Mouse (Mus musculus) c-Kit-positive CD71-negative TER-119-negative erythroid progenitor cells, embryonic 14.5 days (primary cell): ENCODE measurements around the gene Cfap70.

Source experiments
- DNase-seq: peaks from one replicate; pipeline ENCODE4 v3.0.0-alpha.2; 2013; ENCODE audit warnings: low read depth

The Cfap70 gene

GRCm38 (mm10) chr14:20451765-20452331 lies at the start of gene Cfap70:
TSS of gene Cfap70 (minus strand) at chr14:20452226.
- DNase-seq: peak; percentile 66

DNA sequence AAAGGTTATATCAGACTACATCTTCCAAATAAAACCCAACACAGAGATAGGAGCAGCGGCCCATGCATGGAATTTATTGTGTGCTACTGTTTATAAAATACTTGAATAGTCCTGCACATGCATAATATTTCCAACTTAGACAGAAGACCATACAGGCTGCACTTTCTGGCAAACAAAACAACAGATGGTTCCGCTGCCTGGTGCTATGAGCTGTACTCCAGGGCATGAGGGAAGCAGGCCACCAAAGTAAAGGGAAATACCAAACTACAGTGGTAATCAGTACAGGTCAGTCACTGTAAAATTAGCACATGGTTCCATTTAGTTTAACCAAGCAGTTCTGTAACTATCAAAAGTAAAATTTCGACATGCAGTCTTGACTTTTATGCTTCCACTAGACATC lies 48.0 kb upstream of the Cfap70 start:
- no peak for DNase-seq

- DNase-seq: no peak
Measured at GRCm38 (mm10) chr14:20496603-20497002, 44.6 kb upstream of the Cfap70 start, which contains the start of gene Mss51. TSS of gene Mss51 (minus strand) at chr14:20496901.

DNA sequence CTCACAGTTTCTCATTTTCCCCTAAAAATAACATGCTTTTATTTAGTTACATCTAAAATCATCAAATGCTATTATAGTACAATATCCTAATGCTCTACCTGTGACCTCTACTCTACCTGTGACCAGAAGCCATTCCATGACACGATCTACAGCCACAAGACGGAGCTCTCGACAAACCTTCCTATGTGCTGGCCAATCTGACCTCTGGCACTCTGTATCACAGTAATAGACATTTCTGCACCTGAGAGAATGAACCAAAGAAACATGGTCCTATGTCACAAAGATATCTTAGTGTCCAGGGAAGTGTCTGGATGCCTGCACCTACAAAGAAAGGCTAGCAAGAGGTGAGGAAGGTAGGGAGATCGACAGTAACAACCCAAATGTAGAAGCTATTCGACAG lies 34.0 kb upstream of the Cfap70 start:
- no peak for DNase-seq

GRCm38 (mm10) chr14:20482051-20482751 lies 30.2 kb upstream of the Cfap70 start:
- no peak for DNase-seq

GRCm38 (mm10) chr14:20481211-20481610 lies 29.2 kb upstream of the Cfap70 start:
- DNase-seq: peak; percentile 55

- DNase-seq: no peak
Measured at GRCm38 (mm10) chr14:20480195-20480579, 28.2 kb upstream of the Cfap70 start.

DNA sequence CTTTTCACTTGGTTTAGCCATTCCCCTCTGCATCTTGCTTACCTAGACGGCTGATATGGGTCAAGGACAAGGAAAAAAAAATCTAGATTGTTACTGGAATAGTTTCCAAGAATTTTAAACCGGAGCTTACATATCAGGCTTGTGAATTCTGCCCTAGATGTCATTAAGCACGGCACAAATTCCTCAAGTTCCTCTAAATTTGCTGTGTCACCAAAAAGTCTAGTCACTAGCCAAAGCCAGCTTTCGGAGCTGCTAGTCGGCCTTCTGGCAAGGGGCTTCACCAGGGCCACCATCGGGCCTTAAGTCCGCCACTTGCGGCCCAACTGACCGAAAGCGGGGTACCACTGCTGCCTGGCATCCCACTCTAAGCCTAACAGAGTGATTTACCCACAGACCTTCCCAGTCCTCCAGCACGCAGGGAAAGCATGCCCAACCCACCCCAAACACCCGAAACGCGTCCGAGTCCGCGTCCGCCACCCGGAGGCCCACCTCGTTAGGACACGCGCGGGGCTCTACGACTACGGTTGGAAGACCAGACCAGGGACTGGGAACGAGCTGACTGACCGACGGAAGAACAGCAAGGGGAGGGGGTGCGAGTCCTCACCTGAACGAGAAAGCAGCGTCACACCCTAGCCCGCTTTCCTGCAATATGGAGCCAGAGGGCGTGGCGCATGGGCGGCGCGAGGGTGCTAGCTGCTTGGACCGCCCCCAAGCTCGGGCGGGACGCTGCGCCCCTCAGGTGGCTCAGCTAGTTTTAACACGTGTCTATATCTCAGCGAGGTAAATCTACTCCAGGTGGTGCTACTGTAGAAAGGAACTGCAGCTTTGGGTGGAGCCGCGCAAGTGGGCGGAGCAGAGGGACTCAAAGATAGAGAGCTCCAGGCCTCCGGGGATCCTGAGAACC lies 27.5 kb upstream of the Cfap70 start, which contains the start of gene Anxa7:
Gene Anxa7 (minus strand): TSS at position 843 of the 904 bp plus-strand sequence.
- DNase-seq: peak; percentile 65

- peak; percentile 68 for DNase-seq
Measured at GRCm38 (mm10) chr14:20478801-20479200, 26.8 kb upstream of the Cfap70 start.

GRCm38 (mm10) chr14:20478385-20478784 lies 26.4 kb upstream of the Cfap70 start:
- no peak for DNase-seq

- no peak for DNase-seq
Measured at GRCm38 (mm10) chr14:20477261-20478025, 25.4 kb upstream of the Cfap70 start.

GRCm38 (mm10) chr14:20460216-20460615 lies 8.2 kb upstream of the Cfap70 start:
- DNase-seq: no peak

GRCm38 (mm10) chr14:20458378-20458777 lies 6.4 kb upstream of the Cfap70 start:
- DNase-seq: no peak

GRCm38 (mm10) chr14:20452929-20453328 lies 903 bp upstream of the Cfap70 start:
- DNase-seq: no peak

DNA sequence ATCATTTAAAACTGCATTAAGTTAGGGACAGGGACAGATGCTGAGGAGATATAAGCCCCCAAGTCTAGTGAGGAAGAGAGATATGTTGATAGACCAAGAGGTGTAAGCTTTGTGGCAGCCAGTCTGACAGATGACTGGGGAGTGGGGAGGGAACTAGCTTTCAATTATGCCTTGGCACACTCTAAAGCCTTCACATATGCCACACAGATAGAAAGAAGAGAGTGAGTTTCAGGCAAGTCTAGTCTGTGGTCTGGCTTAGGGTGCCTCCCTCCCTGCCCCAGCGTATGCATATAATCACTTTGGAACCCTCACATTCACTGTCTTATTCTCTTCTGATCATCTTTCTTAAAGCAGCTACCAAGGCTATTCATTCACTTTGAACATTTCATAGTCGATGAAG lies 724 bp downstream of the Cfap70 start:
- no peak for DNase-seq

DNA sequence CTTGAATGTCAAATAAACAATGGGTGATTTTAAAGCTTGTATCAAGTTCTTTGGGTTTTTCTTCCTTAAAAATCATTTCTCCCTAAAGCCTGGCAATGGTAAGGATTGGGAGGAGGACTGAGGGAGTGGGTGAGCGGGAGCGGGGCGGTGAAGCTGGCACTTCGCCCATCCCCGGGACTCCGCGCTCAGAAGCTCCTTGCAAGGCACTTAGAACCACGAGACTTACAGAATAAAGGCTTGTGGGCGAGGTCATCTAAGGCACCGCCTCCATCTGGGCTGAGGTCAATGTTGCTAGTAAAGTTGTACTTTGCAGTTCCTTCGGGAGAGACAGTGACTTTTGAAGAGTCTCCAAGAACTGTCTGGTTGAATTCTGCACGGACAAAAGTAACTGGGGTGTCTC lies 4.8 kb downstream of the Cfap70 start:
- DNase-seq: no peak

DNA sequence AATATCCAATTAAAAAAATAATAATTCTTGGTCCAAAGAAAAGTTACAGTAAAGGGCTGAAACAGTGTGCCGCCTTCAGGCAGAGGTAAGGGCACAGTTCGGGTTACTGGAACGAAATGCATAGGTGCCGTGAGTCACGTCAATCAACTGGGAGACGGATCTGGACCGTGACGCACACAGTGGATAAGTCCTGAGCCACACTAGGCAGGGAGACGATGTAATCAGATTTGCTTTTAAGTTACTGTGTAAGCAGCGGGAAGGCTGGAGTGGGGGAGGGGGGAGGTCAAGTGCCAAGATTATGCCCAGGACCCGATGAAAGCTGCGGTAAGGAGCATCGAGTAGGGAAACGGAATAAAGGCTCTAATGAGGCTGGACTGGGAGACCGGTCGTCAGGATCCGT lies 9.8 kb downstream of the Cfap70 start:
- no peak for DNase-seq

- no peak for DNase-seq
Measured at GRCm38 (mm10) chr14:20436976-20437375, 15.1 kb downstream of the Cfap70 start.

- no peak for DNase-seq
Measured at GRCm38 (mm10) chr14:20432420-20432819, 19.6 kb downstream of the Cfap70 start.

DNA sequence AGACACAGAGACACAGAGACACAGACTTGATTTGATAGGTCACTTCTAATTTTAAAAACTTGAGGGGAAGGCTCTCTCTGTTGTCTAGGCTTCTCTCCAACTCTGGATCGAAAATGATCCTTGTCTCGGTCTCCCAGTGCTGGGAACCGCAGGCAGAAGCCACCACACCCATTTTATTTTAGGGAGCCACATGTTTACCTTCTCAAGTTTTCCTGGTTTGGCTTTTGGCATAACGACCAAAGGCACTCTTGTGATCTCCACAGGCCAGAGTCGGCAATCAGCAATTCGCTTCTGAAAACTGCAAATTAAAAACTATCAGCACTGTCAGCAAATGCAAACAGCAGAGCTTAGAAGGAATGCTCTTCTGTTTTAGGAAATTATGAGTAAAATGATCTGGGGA lies 20.3 kb downstream of the Cfap70 start:
- no peak for DNase-seq

DNA sequence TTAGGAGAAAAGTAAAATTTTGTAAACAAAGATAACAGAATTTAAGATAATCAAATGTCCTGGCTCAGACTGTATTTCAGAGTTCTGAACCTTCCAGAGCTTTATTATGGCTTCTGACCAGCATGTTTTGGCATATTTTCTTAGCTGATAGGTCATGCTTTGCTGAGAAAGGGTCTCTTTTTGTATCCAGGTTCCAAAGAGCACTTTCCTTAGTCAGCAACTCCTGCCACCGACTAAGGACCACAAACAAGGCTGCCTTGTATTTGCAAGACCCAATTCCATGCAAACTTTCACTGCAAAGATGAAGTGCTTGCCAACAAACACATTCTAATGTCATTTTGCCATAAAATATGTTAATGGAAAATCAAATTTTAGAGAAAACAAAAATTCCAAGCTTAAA lies 22.2 kb downstream of the Cfap70 start:
- DNase-seq: no peak

- no peak for DNase-seq
Measured at GRCm38 (mm10) chr14:20428593-20428992, 23.4 kb downstream of the Cfap70 start.
